Mouse (Mus musculus) midbrain, embryonic 15.5 days (tissue): Measurements from ENCODE around the gene Insl6. TPM values are rescaled to one million over a fixed set of nuclear protein-coding genes. Genes with fewer than 3 reads are reported as not detected.

ENCODE experiments used
- ATAC-seq: fragments of 200-750 bp; cut with Nextera tagmentation; replicated peaks from 2 replicates; pipeline ENCODE4 v1.8.0; 2017; ENCODE audit warnings: moderate TSS enrichment
- H3K27ac ChIP-seq: fragments of 300-500 bp; sonication (generic); 2 replicates; pipeline ENCODE4 v1.5.1; 2015; ENCODE audit warnings: mild to moderate bottlenecking, inconsistent platforms
- H3K27me3 ChIP-seq: fragments of 300-500 bp; sonication (generic); replicated peaks from 2 replicates; pipeline ENCODE4 v1.6.1; 2015; ENCODE audit warnings: inconsistent platforms
- H3K36me3 ChIP-seq: fragments of 300-500 bp; sonication (generic); replicated peaks from 2 replicates; pipeline ENCODE4 v1.6.1; 2015; ENCODE audit warnings: inconsistent platforms
- H3K4me1 ChIP-seq: fragments of 300-500 bp; sonication (generic); 2 replicates; pipeline ENCODE4 v1.6.1; 2015; ENCODE audit warnings: inconsistent platforms
- H3K4me2 ChIP-seq: fragments of 300-500 bp; sonication (generic); 2 replicates; pipeline ENCODE4 v1.6.1; 2015; ENCODE audit warnings: inconsistent platforms, mild to moderate bottlenecking, moderate library complexity
- H3K4me3 ChIP-seq: fragments of 300-500 bp; sonication (generic); 2 replicates; pipeline ENCODE4 v1.5.1; 2015; ENCODE audit warnings: mild to moderate bottlenecking, inconsistent platforms
- H3K9ac ChIP-seq: fragments of 300-500 bp; sonication (generic); 2 replicates; pipeline ENCODE4 v1.6.1; 2015; ENCODE audit warnings: mild to moderate bottlenecking, inconsistent platforms
- H3K9me3 ChIP-seq: fragments of 300-500 bp; sonication (generic); 2 replicates; pipeline ENCODE4 v1.6.1; 2016; ENCODE audit warnings: inconsistent platforms
- WGBS: fragments of 180-500 bp; shearing (Covaris S2); methylation state at CpG from one replicate; pipeline ENCODE4 v1.1.7; 2015; ENCODE audit warnings: mixed read lengths; 5-methylcytosine and 5-hydroxymethylcytosine counted together
- polyA plus RNA-seq: library from polyadenylated mRNA; unstranded; fragments of >200 nt; fragmentation: Nextera tagmentation; extraction: Ambion mirVana; gene quantifications from 2 replicates; pipeline ENCODE4 v1.2.1, GENCODE M21; 2015

The Insl6 gene
- 1.5 and 1.9 TPM in 2 replicates for polyA plus RNA-seq

GRCm38 (mm10) chr19:29325053-29325851 lies at the start of gene Insl6:
Gene Insl6 (minus strand): TSS chr19:29325356.
- 5% methylated on average over 31 of the region's 31 CpGs for WGBS
- Histone ChIP-seq H3K27me3 (no peaks in the 10 kb centered on the region; the same call in 1 of the 2 replicates), H3K4me1 (peaks cover 5% of the 10 kb centered on the region; the same call in 1 of the 2 replicates), H3K9ac (no peak within 1 kb of the TSS; the same call in 1 of the 2 replicates), H3K9me3 (no peaks in the 10 kb centered on the region), H3K4me2 (peak within 1 kb of the TSS; percentile 64), H3K27ac (no peak within 1 kb of the TSS), H3K36me3 (no peaks in the 10 kb centered on the region), H3K4me3 (peak within 1 kb of the TSS; percentile 30)
- ATAC-seq = peak; percentile 69

- H3K4me2 ChIP-seq = no peak overlapping the region
- no peak overlapping the region for H3K9ac ChIP-seq
- H3K27me3 ChIP-seq = no peaks in the 10 kb centered on the region
- H3K4me1 ChIP-seq = no peaks in the 10 kb centered on the region
- H3K4me3 ChIP-seq = no peak overlapping the region
- 92% methylated on average over 9 of the region's 9 CpGs for WGBS
- H3K9me3 ChIP-seq = no peaks in the 10 kb centered on the region
- no peaks in the 10 kb centered on the region for H3K36me3 ChIP-seq
- H3K27ac ChIP-seq = no peak overlapping the region
- no peak for ATAC-seq
Measured at GRCm38 (mm10) chr19:29374947-29375346, 49.8 kb upstream of the Insl6 start.

GRCm38 (mm10) chr19:29373438-29373837 lies 48.3 kb upstream of the Insl6 start:
- Histone ChIP-seq H3K36me3 (no peaks in the 10 kb centered on the region), H3K27me3 (no peaks in the 10 kb centered on the region), H3K4me3 (peak overlapping the region; percentile 14), H3K9ac (no peak overlapping the region), H3K4me2 (peak overlapping the region; percentile 42), H3K4me1 (no peaks in the 10 kb centered on the region), H3K27ac (no peak overlapping the region), H3K9me3 (no peaks in the 10 kb centered on the region)
- ATAC-seq = no peak
- WGBS = 39% methylated on average over 11 of the region's 11 CpGs

GRCm38 (mm10) chr19:29372621-29373020 lies 47.5 kb upstream of the Insl6 start:
- no peaks in the 10 kb centered on the region for H3K27me3 ChIP-seq
- H3K4me2 ChIP-seq = no peak overlapping the region
- H3K4me1 ChIP-seq = peaks cover under 1% of the 10 kb centered on the region
- H3K27ac ChIP-seq = no peak overlapping the region
- WGBS = 87% methylated on average over 3 of the region's 3 CpGs
- ATAC-seq = no peak
- no peaks in the 10 kb centered on the region for H3K9me3 ChIP-seq
- no peak overlapping the region for H3K4me3 ChIP-seq
- no peak overlapping the region for H3K9ac ChIP-seq
- H3K36me3 ChIP-seq = no peaks in the 10 kb centered on the region

- H3K9ac ChIP-seq = no peak overlapping the region
- WGBS = 76% methylated on average over 4 of the region's 4 CpGs
- peaks cover 5% of the 10 kb centered on the region for H3K4me1 ChIP-seq
- no peak overlapping the region for H3K4me3 ChIP-seq
- ATAC-seq = no peak
- no peak overlapping the region for H3K4me2 ChIP-seq
- no peaks in the 10 kb centered on the region for H3K36me3 ChIP-seq
- no peaks in the 10 kb centered on the region for H3K9me3 ChIP-seq
- H3K27ac ChIP-seq = no peak overlapping the region
- H3K27me3 ChIP-seq = no peaks in the 10 kb centered on the region
Measured at GRCm38 (mm10) chr19:29372138-29372537, 47.0 kb upstream of the Insl6 start.

- H3K4me3 ChIP-seq = no peak overlapping the region
- WGBS = 85% methylated on average over 18 of the region's 18 CpGs
Measured at GRCm38 (mm10) chr19:29371284-29372081, 46.3 kb upstream of the Insl6 start.

GRCm38 (mm10) chr19:29370545-29371283 lies 45.6 kb upstream of the Insl6 start:
- H3K4me3 ChIP-seq = no peak overlapping the region
- peaks cover 8% of the 10 kb centered on the region for H3K4me1 ChIP-seq
- no peak overlapping the region for H3K4me2 ChIP-seq
- ATAC-seq = no peak
- H3K27me3 ChIP-seq = no peaks in the 10 kb centered on the region
- H3K9me3 ChIP-seq = no peaks in the 10 kb centered on the region
- no peaks in the 10 kb centered on the region for H3K36me3 ChIP-seq
- WGBS = 92% methylated on average over 7 of the region's 7 CpGs
- no peak overlapping the region for H3K9ac ChIP-seq
- no peak overlapping the region for H3K27ac ChIP-seq

More at GRCm38 (mm10) chr19:29371284-29372081, 46.3 kb upstream of the Insl6 start:
- no peak overlapping the region for H3K4me2 ChIP-seq
- no peaks in the 10 kb centered on the region for H3K9me3 ChIP-seq
- H3K36me3 ChIP-seq = no peaks in the 10 kb centered on the region
- no peak for ATAC-seq
- H3K4me1 ChIP-seq = peaks cover 8% of the 10 kb centered on the region
- no peaks in the 10 kb centered on the region for H3K27me3 ChIP-seq
- H3K9ac ChIP-seq = no peak overlapping the region
- no peak overlapping the region for H3K27ac ChIP-seq

- Histone ChIP-seq H3K9me3 (no peaks in the 10 kb centered on the region), H3K9ac (no peak overlapping the region)
Measured at GRCm38 (mm10) chr19:29370112-29370511, 45.0 kb upstream of the Insl6 start.

GRCm38 (mm10) chr19:29368671-29369309 lies 43.6 kb upstream of the Insl6 start:
- ATAC-seq = no peak
- Histone ChIP-seq H3K27ac (no peak overlapping the region), H3K4me1 (peaks cover 8% of the 10 kb centered on the region), H3K36me3 (no peaks in the 10 kb centered on the region), H3K9ac (no peak overlapping the region), H3K4me2 (no peak overlapping the region), H3K9me3 (no peaks in the 10 kb centered on the region), H3K27me3 (no peaks in the 10 kb centered on the region; the same call in 1 of the 2 replicates), H3K4me3 (no peak overlapping the region)
- 87% methylated on average over 3 of the region's 3 CpGs for WGBS

More at GRCm38 (mm10) chr19:29370112-29370511, 45.0 kb upstream of the Insl6 start:
- no peaks in the 10 kb centered on the region for H3K36me3 ChIP-seq
- H3K4me1 ChIP-seq = peaks cover 8% of the 10 kb centered on the region
- H3K4me2 ChIP-seq = no peak overlapping the region
- WGBS = 80% methylated on average over 12 of the region's 12 CpGs
- no peak overlapping the region for H3K4me3 ChIP-seq
- H3K27me3 ChIP-seq = no peaks in the 10 kb centered on the region
- no peak overlapping the region for H3K27ac ChIP-seq
- ATAC-seq = no peak

- peaks cover 8% of the 10 kb centered on the region for H3K4me1 ChIP-seq
- H3K4me2 ChIP-seq = no peak overlapping the region
- no peak overlapping the region for H3K9ac ChIP-seq
- no peak for ATAC-seq
- H3K27me3 ChIP-seq = no peaks in the 10 kb centered on the region; the same call in 1 of the 2 replicates
- H3K36me3 ChIP-seq = no peaks in the 10 kb centered on the region
- H3K4me3 ChIP-seq = no peak overlapping the region
- WGBS = 87% methylated on average over 2 of the region's 2 CpGs
- H3K9me3 ChIP-seq = no peaks in the 10 kb centered on the region
- H3K27ac ChIP-seq = no peak overlapping the region
Measured at GRCm38 (mm10) chr19:29368041-29368440, 42.9 kb upstream of the Insl6 start.

- Histone ChIP-seq H3K27me3 (no peaks in the 10 kb centered on the region; the same call in 1 of the 2 replicates), H3K4me2 (peak within 1 kb of the TSS; percentile 74), H3K27ac (no peak within 1 kb of the TSS), H3K9me3 (no peaks in the 10 kb centered on the region), H3K9ac (peak within 1 kb of the TSS; percentile 22), H3K4me1 (peaks cover 14% of the 10 kb centered on the region), H3K36me3 (no peaks in the 10 kb centered on the region), H3K4me3 (peak within 1 kb of the TSS; percentile 41)
- 4% methylated on average over 26 of the region's 26 CpGs for WGBS
- ATAC-seq = 0 out of 2 replicates have a peak, but pooled peaks have one; percentile 53
Measured at GRCm38 (mm10) chr19:29366969-29367622, 41.9 kb upstream of the Insl6 start, which contains the start of the genes Plgrkt and Cd274. Gene Plgrkt (minus strand): TSS chr19:29367390. Gene Cd274 (plus strand): TSS chr19:29367455.
